ENCODE assay signal across 23 mouse cellular contexts in genomic region chr13:11790536-11790935, GRCm38 (mm10).
DNase-seq lines count a peak whose midpoint lies in the region; ATAC-seq and TF ChIP-seq lines count a peak whose summit lies in the region.
"Had no signal": no experiment of that assay in that cellular context is flagged by ENCODE, and none has a peak within 500 bp of the region (broad histone marks: within the 10 kb centered on the region; RNA-seq: fewer than 3 reads in every experiment).

No protein-coding gene starts in this region.

- ATAC-seq in cerebellum, adult (ENCODE audit: insufficient number of reproducible peaks, low FRiP score, low TSS enrichment), result no peak
- ATAC-seq in intestine, postnatal 0 days, result no peak

- peak; percentile 34 to 50 for DNase-seq in cerebellum, adult 18-20 months
- peak; percentile 61 for DNase-seq in heart, adult 11 months
- DNase-seq in heart, postnatal 14 days, result no peak
- no peak for DNase-seq in layer of hippocampus, adult 2 months (ENCODE audit: low spot score in 2 of 2)
- no peak for DNase-seq in layer of hippocampus, adult 18-20 months (ENCODE audit: low spot score in 2 of 2)
- DNase-seq: adrenal gland, postnatal 14 days; gastrocnemius, postnatal 10 days; kidney, adult 11 months; kidney, postnatal 14 days; lung, embryonic 14.5 days; lung, postnatal 14 days; right cerebral cortex, postnatal 4 days; thymus, adult 18-20 months; thymus, postnatal 25 days had no signal

- intact Hi-C loops in heart, postnatal 14 days (cut with DNase I), result no loop called here

- no peaks in the 10 kb centered on the region for H3K36me3 ChIP-seq in intestine, postnatal 0 days (ENCODE audit: control insufficient read depth, insufficient read depth)
- H3K36me3 ChIP-seq: forebrain, embryonic 12.5 days; limb, embryonic 12.5 days; liver, embryonic 15.5 days; neural tube, embryonic 13.5 days had no signal

- no peak overlapping the region for H3K4me3 ChIP-seq in layer of hippocampus, adult 2 months
- H3K4me3 ChIP-seq in intestine, postnatal 0 days (ENCODE audit: low read depth, low read length), result no peak overlapping the region
- H3K4me3 ChIP-seq: erythroblast, embryonic 14.5 days; forebrain, embryonic 12.5 days; left cerebral cortex, adult 2 months; limb, embryonic 12.5 days; liver, embryonic 15.5 days; neural tube, embryonic 13.5 days had no signal

- no peak for TF ChIP-seq CTCF in layer of hippocampus, adult 2 months (conservative IDR thresholded peaks at IDR 0.05)
- no peak for TF ChIP-seq CTCF in intestine, postnatal 0 days (IDR thresholded peaks at IDR 0.05; ENCODE audit: low read depth)

- no peaks in the 10 kb centered on the region for H3K27me3 ChIP-seq in intestine, postnatal 0 days (replicated peaks; ENCODE audit: control insufficient read depth, insufficient read depth, low read length)
- H3K27me3 ChIP-seq: forebrain, embryonic 12.5 days; limb, embryonic 12.5 days; liver, embryonic 15.5 days; neural tube, embryonic 13.5 days had no signal

- H3K4me1 ChIP-seq in intestine, postnatal 0 days (replicated peaks; ENCODE audit: control insufficient read depth, insufficient read depth, low read length), result no peaks in the 10 kb centered on the region
- H3K4me1 ChIP-seq: forebrain, embryonic 12.5 days; limb, embryonic 12.5 days; liver, embryonic 15.5 days; neural tube, embryonic 13.5 days had no signal

- 61% methylated on average over 5 of the region's 5 CpGs for WGBS in intestine, postnatal 0 days

- H3K27ac ChIP-seq in layer of hippocampus, adult 2 months, result peak overlapping the region; percentile 18; the same call in 1 of the 2 replicates
- no peak overlapping the region for H3K27ac ChIP-seq in intestine, postnatal 0 days (ENCODE audit: low read depth, low read length)
- H3K27ac ChIP-seq: forebrain, embryonic 12.5 days; left cerebral cortex, adult 2 months; limb, embryonic 12.5 days; liver, embryonic 15.5 days; neural tube, embryonic 13.5 days; stomach, postnatal 0 days had no signal

- H3K4me2 ChIP-seq in intestine, postnatal 0 days (replicated peaks; ENCODE audit: low read depth), result no peak overlapping the region
- H3K4me2 ChIP-seq: forebrain, embryonic 12.5 days; limb, embryonic 12.5 days; liver, embryonic 15.5 days; lung, embryonic 14.5 days; neural tube, embryonic 13.5 days had no signal

- H3K9me3 ChIP-seq in intestine, postnatal 0 days (ENCODE audit: control insufficient read depth), result no peaks in the 10 kb centered on the region
- H3K9me3 ChIP-seq: forebrain, embryonic 12.5 days; limb, embryonic 12.5 days; liver, embryonic 15.5 days; neural tube, embryonic 13.5 days had no signal

- no peak overlapping the region for H3K9ac ChIP-seq in intestine, postnatal 0 days (ENCODE audit: low read depth, low read length)
- H3K9ac ChIP-seq: forebrain, embryonic 12.5 days; limb, embryonic 12.5 days; liver, embryonic 15.5 days; lung, embryonic 14.5 days; neural tube, embryonic 13.5 days had no signal

Comparison
In these comparisons a context has a peak if more than half of its experiments do, and no peak if none do; other contexts are left out.
1. DNase-seq: peak in cerebellum, adult 18-20 months (2 of 2) and heart, adult 11 months (single experiment); none in heart, postnatal 14 days (0 of 2), layer of hippocampus, adult 2 months (0 of 2) and layer of hippocampus, adult 18-20 months (0 of 2).